Mouse (Mus musculus) kidney, adult 9 months (tissue): ENCODE measurements around the gene Samhd1.

Experiments used
- DNase-seq: peaks from one replicate; pipeline ENCODE4 v3.0.0; 2022

Gene Samhd1

DNA sequence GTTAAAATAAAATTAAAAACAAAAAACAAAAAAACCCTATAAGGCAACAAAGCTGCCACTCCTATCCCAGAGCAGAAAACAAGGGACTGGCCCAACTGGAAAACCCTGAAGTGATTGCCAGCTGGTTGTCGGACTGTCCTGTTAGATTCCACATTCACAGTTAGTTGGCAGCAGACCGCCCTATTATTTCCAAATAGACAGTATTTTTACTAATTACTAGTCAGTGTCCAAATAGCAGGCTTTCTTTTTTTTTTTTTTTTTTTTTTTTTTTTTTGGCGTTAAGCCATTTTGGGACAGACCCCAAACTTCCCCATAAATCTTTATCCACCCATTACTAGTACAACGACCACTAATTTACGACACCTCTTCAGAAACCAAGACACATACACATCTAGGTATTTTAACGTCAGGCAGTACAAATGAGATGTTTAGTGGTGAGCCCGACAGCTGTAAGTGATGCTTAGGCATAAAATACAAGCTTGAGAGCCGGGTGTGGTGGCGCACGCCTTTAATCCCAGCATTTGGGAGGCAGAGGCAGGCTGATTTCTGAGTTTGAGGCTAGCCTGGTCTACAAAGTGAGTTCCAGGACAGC, 560 bp upstream of the Samhd1 start:
- no peak for DNase-seq

DNA sequence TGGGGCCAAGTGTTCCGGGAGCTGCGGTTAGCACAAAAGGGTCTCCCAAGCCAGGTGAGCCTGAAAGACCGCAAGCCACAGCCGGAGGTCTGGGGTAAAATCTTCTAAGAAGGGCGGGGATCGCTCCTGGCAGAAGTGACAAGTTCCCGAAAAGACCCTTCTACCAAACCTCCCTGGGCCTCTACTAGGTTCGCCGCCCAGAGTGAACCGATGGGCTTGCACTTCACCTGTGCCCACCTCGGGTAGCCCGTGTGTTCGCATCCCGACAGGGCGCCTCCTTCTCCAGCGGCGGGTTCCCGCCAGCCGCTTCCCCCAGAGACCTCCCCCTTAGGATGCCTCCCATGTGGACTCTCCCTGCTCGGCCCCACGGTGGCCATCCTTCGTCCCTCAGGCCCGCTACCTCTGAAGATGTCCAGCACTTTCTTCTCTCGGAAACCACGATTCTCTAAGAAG, 560 bp downstream of the Samhd1 start:
- no peak for DNase-seq

DNA sequence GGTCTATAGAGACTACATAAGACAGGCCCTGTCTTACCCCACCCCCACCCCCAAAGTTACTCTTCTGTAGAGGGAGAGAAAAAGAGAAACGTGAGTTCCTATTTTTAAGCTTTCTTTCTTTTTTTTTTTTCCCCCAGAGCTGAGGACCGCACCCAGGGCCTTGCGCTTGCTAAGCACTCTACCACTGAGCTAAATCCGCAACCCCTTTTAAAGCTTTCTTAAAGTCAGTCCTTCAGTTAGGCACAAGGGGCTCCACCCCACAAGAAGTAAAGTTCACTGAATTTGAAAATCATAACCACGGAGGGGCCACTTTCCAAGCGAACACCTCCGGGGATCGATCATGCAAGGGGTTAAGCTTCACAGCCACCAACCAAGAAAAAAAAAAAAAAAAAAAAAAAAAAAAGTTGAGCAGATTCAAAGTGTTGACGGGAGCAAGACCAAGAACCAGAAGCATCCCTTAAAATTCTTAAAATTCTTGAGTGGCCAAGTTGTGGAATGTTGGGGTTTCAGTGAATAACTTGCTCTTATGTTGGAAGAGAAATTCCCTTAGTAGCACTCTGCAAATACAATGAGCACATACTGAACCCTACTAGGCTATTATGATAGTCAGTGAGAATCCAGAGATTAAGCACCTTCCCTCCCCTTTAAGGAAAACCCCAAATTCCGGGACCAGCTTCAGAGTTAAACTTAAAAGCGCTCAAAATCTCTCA, 1.1 kb downstream of the Samhd1 start:
- DNase-seq: no peak

- DNase-seq: no peak
These were observed 2.2 kb downstream of the Samhd1 start for GRCm38 (mm10) chr2:157132686-157133540.

DNA sequence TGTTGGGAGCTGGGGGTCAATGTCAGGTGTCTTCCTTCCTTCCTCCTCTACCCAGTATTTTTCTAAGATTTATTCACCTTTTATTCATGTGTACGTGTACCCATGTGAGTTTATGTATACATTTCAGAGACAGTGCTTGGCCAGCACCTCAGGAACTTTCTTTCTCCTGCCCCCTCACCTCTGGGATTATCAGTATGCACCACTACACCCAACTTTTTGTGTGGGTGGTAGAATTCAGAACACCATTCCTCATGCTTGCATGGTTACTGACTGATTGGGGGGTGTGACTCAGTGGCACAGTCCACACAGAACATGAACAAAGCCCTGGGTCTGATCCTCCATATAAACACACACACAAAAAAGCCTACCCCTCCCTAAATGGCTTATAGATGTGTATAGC, 3.0 kb downstream of the Samhd1 start:
- no peak for DNase-seq

- DNase-seq: peak; percentile 62
These were observed 4.1 kb downstream of the Samhd1 start for GRCm38 (mm10) chr2:157130813-157131514.

- no peak for DNase-seq
These were observed 5.4 kb downstream of the Samhd1 start for GRCm38 (mm10) chr2:157129601-157130164.

DNA sequence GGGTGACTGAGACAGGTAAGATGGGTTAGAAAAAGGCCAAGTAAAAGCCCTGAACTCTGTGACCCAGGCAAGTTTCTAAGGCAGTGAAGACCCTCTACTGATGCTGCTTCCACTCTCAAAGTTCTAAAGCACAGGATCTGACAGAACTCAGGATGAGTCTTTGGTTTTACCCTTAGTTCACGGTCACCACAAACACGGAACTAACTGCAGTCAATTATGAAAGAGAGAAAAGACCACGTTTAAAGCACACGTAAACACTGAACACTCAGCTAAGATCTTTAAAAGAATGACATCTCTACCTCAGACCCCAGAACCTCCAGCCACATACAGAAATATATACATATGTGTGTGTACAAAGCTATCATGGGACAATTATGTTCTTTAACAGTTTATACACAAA, 6.0 kb downstream of the Samhd1 start:
- DNase-seq: no peak

GRCm38 (mm10) chr2:157128072-157128471, 7.0 kb downstream of the Samhd1 start:
- no peak for DNase-seq

GRCm38 (mm10) chr2:157127370-157127769, 7.7 kb downstream of the Samhd1 start:
- DNase-seq: no peak

- no peak for DNase-seq
These were observed 9.8 kb downstream of the Samhd1 start for GRCm38 (mm10) chr2:157125246-157125645.

GRCm38 (mm10) chr2:157121766-157122165, 13.3 kb downstream of the Samhd1 start:
- DNase-seq: no peak

DNA sequence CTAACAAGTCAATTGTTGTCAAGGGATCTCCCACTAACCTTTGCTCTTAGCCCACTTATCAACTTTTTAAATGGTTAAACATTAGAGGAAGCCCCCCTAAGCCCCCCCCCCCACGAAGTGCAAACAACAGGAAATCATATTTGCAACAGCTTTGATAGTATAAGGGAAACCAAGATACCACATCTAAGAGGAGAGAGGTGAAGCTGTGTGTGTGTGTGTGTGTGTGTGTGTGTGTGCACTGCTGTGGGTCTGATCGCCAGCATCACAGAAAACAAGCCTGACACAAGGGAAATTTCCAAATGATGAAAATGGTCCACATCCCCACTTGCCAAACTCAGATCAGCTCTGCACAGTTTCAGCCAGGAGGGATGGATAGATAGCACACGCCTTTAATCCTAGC, 16.0 kb downstream of the Samhd1 start:
- no peak for DNase-seq

DNA sequence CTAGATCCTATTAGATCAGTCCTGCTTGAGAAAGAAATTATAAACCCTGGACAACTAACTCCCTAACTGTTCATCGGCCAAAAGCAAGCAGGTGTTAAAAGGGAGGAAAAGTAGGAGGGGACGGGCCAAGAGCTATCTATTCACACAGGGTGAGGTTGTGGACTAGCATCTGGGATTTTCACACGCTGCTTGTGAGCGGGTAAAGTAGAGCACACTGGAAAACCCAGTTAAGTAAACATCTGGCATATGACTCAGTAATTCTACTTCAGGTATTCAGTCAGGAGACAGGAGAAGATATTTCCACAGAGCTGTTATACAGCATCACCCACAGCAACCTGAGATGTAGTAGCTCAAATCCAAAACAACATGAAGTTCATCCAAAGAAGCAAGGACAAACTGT, 16.5 kb downstream of the Samhd1 start:
- DNase-seq: no peak

DNA sequence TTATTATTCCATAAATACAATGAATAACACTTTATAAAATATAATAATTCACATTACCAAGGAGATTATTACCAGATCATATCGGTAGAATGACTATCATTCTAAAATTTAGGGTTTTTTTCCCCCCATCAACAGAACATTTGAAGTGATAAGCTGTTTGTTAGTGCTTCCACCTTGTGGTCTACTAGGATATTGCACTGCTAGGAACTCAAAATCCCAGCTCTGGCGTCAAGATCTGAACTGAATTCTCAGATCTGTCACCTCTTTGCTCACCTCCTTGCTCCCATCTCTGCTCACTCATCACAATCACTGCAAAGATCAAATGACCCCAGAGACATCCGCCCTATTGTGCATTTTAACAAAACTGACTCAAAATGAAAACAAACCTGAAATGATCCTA, 18.1 kb downstream of the Samhd1 start:
- DNase-seq: no peak

DNA sequence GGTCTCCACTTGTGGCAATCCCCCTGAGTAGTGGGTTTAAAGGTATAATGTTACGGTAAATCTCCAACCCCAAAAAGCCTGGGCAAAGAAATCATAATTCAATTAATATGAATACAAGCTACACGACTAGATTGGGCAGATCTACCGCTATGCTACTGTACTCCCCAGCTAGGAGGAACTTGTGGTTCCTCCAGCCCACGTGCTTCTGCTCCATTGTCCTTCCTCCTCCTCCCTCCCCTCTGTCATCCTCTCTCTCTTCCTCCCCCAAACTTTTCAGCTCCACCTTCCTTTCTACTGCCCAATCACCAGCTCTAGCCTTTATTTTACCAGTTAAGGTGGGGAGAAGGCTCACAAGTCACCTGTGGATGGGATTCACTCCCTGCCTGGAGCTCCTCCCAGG, 26.8 kb downstream of the Samhd1 start:
- DNase-seq: no peak

- DNase-seq: no peak
These were observed 30.6 kb downstream of the Samhd1 start for GRCm38 (mm10) chr2:157104454-157104853.

- DNase-seq: no peak
These were observed 32.8 kb downstream of the Samhd1 start for GRCm38 (mm10) chr2:157102256-157102655.

DNA sequence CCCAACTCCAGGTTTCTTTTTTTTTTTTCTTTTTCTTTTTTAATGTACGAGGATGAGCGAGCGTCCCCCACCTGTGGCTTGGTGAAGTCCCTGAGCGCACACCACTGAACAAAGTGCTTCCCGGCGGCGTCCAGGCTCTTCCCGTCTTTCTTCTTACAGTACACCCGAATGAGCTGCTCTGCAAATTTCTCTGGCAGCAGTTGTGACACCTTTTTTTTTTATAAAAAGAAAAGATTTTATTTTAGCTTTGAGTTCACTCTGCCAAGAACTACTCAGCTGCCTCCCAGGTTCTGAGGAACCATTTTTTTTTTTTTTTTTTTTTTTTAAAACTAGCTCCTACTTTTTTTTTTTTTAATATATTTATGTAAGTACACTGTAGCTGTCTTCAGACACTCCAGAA, 33.4 kb downstream of the Samhd1 start:
- DNase-seq: no peak

DNA sequence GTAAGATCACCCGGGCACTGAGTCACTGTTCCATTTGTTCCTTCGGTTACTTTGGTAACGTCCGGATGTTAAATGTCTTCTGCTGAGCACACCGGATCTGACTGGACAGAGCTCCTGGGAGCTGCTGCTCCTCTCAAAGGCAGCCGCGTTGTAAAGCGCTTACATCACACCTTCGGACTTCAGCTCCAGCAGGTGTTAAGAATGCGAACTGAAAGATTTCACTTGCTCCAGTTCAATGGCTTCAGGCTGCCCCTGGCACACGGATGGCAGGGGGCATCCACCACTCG, 34.8 kb downstream of the Samhd1 start:
- DNase-seq: no peak

GRCm38 (mm10) chr2:157099532-157100318, 35.3 kb downstream of the Samhd1 start:
- DNase-seq: no peak
